Mouse (Mus musculus) megakaryocyte-erythroid progenitor cell, adult 5-6 weeks (primary cell): ENCODE results near the gene Gm20795. TPM values are rescaled to one million over a fixed set of nuclear protein-coding genes. Genes with fewer than 3 reads are reported as not detected.
"Not testable (repeated sequence)": the region's sequence is repeated elsewhere in the genome, so short reads cannot be mapped to it uniquely, and the experiment has no call there.

Source experiments
- ATAC-seq: replicated peaks from 2 replicates; pipeline ENCODE4 v1.8.0; 2016; ENCODE audit warnings: mild to moderate bottlenecking, inconsistent platforms; ENCODE audit not compliant: severe bottlenecking, poor library complexity, low FRiP score, low TSS enrichment
- total RNA-seq, 2 experiments: library from RNA; stranded (forward) in 1 of 2; stranded (reverse) in 1 of 2; fragments of 200-1000, 215-1000 nt in 1 of 2; fragments of >200 nt in 1 of 2; fragmentation: Nextera tagmentation in 1 of 2; gene quantifications; 2 replicates each; pipeline ENCODE4 v1.2.3; 2014 to 2017

Gene Gm20795
- total RNA-seq (2014; fragmentation: Nextera tagmentation): not detected in 2 replicates
- not detected in 2 replicates for total RNA-seq (2017)

DNA sequence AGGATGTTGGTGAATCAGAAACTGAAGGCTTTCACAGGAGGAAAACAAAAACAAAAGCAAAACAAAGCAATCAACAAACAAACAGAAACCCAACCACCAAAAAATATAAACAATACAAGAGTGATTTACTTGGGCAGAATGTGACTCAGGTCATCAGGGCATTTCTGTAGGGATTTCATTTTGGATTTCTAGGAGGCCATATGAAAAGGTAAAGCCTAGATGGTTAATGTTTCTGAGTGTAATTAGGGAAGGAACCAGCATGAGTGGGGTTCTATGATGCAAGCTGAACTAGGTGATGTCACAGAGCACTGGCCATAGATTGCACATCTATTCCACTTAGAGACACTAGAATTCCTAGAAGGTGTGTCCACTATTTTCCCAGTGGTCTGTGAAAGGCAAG is at the start of gene Gm20795:
Gene Gm20795, plus strand, starts transcription at position 301 of the 400 bp plus-strand sequence.
- ATAC-seq: not testable (repeated sequence)

GRCm38 (mm10) chrY:40775665-40776064 is 29.0 kb upstream of the Gm20795 start, which contains the start of gene Gm21797:
TSS of gene Gm21797 (minus strand) at chrY:40775765.
- ATAC-seq: not testable (repeated sequence)

Other genes starting within 250 kb of the Gm20795 start
- not detected in 2 replicates for gene Gm21852, start 152.9 kb upstream of the Gm20795 start, total RNA-seq (2014; fragmentation: Nextera tagmentation)
- not detected in 2 replicates for gene Gm21852, start 152.9 kb upstream of the Gm20795 start, total RNA-seq (2017)
- gene Gm21797, start 29.1 kb upstream of the Gm20795 start, total RNA-seq (2014; fragmentation: Nextera tagmentation): not detected in 2 replicates
- not detected in 2 replicates for gene Gm21797, start 29.1 kb upstream of the Gm20795 start, total RNA-seq (2017)